Mouse (Mus musculus) embryonic facial prominence, embryonic 11.5 days (tissue): ENCODE data around the gene Plod3. TPM values are rescaled to one million over a fixed set of nuclear protein-coding genes. Genes with fewer than 3 reads are reported as not detected.

Experiments used
- ATAC-seq: fragments of 200-750 bp; cut with Nextera tagmentation; replicated peaks from 2 replicates; pipeline ENCODE4 v1.8.0; 2017; ENCODE audit warnings: low read depth; ENCODE audit not compliant: insufficient number of reproducible peaks, low FRiP score, low TSS enrichment
- DNase-seq: peaks from one replicate; pipeline ENCODE4 v3.0.0-alpha.2; 2015; ENCODE audit warnings: low spot score
- H3K27ac ChIP-seq: fragments of 300-500 bp; sonication (generic); replicated peaks from 2 replicates; pipeline ENCODE4 v1.5.1; 2014; ENCODE audit warnings: mild to moderate bottlenecking, low read depth, low read length, control low read depth
- H3K27me3 ChIP-seq: fragments of 300-500 bp; sonication (generic); 2 replicates; pipeline ENCODE4 v1.6.1; 2014; ENCODE audit warnings: mild to moderate bottlenecking, low read length, moderate library complexity, mixed read lengths; ENCODE audit not compliant: control insufficient read depth, insufficient read depth
- H3K36me3 ChIP-seq: fragments of 300-500 bp; sonication (generic); replicated peaks from 2 replicates; pipeline ENCODE4 v1.6.1; 2014; ENCODE audit warnings: low read depth, mild to moderate bottlenecking, low read length, moderate library complexity, mixed read lengths; ENCODE audit not compliant: control insufficient read depth, insufficient read depth
- H3K4me1 ChIP-seq: fragments of 300-500 bp; sonication (generic); 2 replicates; pipeline ENCODE4 v1.6.1; 2014; ENCODE audit warnings: low read length, mixed read lengths; ENCODE audit not compliant: control insufficient read depth, insufficient read depth
- H3K4me2 ChIP-seq: fragments of 300-500 bp; sonication (generic); 2 replicates; pipeline ENCODE4 v1.6.1; 2014; ENCODE audit warnings: low read depth, mild to moderate bottlenecking, control low read depth, low read length, moderate library complexity
- H3K4me3 ChIP-seq: fragments of 300-500 bp; sonication (generic); 2 replicates; pipeline ENCODE4 v1.5.1; 2014; ENCODE audit warnings: low read depth, low read length, control low read depth
- H3K9ac ChIP-seq: fragments of 300-500 bp; sonication (generic); replicated peaks from 2 replicates; pipeline ENCODE4 v1.6.1; 2014; ENCODE audit warnings: mild to moderate bottlenecking, control low read depth, low read length
- H3K9me3 ChIP-seq: fragments of 300-500 bp; sonication (generic); replicated peaks from 2 replicates; pipeline ENCODE4 v1.6.1; 2016; ENCODE audit warnings: mild to moderate bottlenecking, low read length, inconsistent platforms, mixed read lengths; ENCODE audit not compliant: control insufficient read depth
- WGBS: fragments of 180-500 bp; shearing (Covaris S2); extraction: QIAGEN DNeasy Blood & Tissue Kit; methylation state at CpG from one replicate; pipeline ENCODE4 v1.1.7; 2014; 5-methylcytosine and 5-hydroxymethylcytosine counted together
- polyA plus RNA-seq: library from polyadenylated mRNA; unstranded; fragments of >200 nt; fragmentation: Nextera tagmentation; extraction: Ambion mirVana; gene quantifications from 2 replicates; pipeline ENCODE4 v1.2.1, GENCODE M21; 2014

Plod3 gene
- polyA plus RNA-seq, 1 experiment from 2014 or later: 23.1 TPM

DNA sequence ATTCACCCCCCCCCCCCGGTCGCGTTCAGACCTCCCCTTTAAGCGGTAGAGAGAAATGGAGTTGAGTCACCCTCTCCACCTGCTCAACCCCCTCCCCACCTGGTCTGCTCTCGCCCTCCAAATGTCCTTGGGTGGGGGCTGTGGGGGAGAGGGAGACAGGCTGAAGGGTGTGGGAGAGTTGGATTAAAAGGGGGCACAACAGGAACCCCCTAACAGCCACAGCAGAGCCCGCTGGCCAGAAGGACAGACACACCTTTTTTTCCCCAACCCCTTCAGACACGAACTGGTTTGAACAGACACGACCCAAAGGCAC is 42.4 kb downstream of the Plod3 start:
- no peaks in the 10 kb centered on the region for H3K36me3 ChIP-seq
- 1% methylated on average over 8 of the region's 8 CpGs for WGBS
- H3K27ac ChIP-seq: no peak overlapping the region
- no peaks in the 10 kb centered on the region for H3K9me3 ChIP-seq
- no peak overlapping the region; the same call in 1 of the 2 replicates for H3K4me3 ChIP-seq
- no peak for ATAC-seq
- DNase-seq: no peak
- H3K4me1 ChIP-seq: peaks cover 11% of the 10 kb centered on the region; the same call in 1 of the 2 replicates
- H3K9ac ChIP-seq: no peak overlapping the region
- H3K27me3 ChIP-seq: peaks cover 64% of the 10 kb centered on the region
- peak overlapping the region; percentile 35; the same call in 1 of the 2 replicates for H3K4me2 ChIP-seq

DNA sequence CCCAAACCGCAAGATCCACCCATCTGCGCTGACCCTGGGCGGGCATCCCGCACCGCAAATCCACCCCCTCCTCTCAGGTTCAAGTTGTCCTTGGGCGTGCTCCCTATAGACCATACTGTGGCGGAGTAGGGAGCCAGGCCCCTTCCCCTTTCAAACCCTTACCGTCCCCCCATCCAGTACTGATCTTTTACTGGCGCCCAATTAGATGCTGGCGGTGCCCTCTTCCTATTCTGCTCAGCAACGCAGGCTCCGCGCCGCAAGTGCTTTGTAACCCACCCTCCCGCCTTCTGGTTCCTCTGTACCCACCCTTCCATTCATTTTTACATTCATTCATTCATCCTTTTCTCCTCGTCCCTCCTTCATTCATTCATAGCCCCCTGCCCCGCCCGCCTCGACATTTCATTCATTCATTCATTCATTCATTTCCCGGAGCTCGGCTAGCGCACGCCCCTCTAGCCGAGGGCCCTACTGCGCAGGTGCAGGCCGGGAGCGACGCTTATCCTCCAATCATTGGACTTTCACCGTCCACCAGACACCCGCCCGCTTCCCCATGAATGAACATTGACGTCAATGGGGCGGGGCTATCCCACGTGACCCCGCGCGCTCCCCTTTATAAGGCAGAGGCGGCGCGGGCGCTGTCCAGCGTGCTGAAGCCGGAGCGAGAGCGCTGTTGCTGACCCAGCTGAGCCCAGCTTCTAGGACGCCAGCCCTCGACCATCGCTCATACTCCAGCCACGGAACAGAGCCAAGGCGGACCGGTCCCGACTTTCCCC is 43.0 kb downstream of the Plod3 start:
- peak; percentile 98 for DNase-seq
- Histone ChIP-seq H3K4me3 (peak overlapping the region; percentile 16), H3K9me3 (no peaks in the 10 kb centered on the region), H3K27ac (no peak overlapping the region), H3K4me2 (peak overlapping the region; percentile 35), H3K36me3 (no peaks in the 10 kb centered on the region), H3K27me3 (peaks cover 60% of the 10 kb centered on the region), H3K4me1 (peaks cover 11% of the 10 kb centered on the region; the same call in 1 of the 2 replicates), H3K9ac (no peak overlapping the region)
- under 1% methylated on average over 52 of the region's 52 CpGs for WGBS
- peak; percentile 27; the same call in 1 of the 2 replicates for ATAC-seq

DNA sequence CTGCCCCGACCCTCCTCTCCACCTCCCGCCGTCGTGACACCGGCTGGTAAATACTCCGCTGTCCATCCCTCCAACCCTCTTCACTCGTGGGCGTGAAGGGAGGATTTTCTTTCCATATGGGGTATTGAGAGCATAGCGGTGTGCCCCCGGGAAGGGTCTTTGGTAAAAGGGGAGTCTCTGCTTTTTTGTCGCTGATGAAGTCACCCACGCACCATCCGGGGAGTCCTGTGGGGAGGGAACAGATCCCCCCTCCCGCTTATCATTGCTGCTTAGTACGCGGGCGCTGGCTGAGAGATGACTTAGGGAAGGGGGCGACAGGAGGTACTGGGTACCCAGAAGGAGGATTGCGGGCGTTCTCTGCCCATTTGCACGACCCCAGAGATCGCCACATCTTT is 43.6 kb downstream of the Plod3 start:
- ATAC-seq (no peak), DNase-seq (no peak)
- H3K9ac ChIP-seq: no peak overlapping the region
- H3K9me3 ChIP-seq: no peaks in the 10 kb centered on the region
- WGBS: 14% methylated on average over 22 of the region's 22 CpGs
- no peaks in the 10 kb centered on the region for H3K36me3 ChIP-seq
- H3K27ac ChIP-seq: no peak overlapping the region
- H3K4me3 ChIP-seq: peak overlapping the region; percentile 16
- peaks cover 11% of the 10 kb centered on the region; the same call in 1 of the 2 replicates for H3K4me1 ChIP-seq
- H3K27me3 ChIP-seq: peaks cover 56% of the 10 kb centered on the region
- peak overlapping the region; percentile 35 for H3K4me2 ChIP-seq

DNA sequence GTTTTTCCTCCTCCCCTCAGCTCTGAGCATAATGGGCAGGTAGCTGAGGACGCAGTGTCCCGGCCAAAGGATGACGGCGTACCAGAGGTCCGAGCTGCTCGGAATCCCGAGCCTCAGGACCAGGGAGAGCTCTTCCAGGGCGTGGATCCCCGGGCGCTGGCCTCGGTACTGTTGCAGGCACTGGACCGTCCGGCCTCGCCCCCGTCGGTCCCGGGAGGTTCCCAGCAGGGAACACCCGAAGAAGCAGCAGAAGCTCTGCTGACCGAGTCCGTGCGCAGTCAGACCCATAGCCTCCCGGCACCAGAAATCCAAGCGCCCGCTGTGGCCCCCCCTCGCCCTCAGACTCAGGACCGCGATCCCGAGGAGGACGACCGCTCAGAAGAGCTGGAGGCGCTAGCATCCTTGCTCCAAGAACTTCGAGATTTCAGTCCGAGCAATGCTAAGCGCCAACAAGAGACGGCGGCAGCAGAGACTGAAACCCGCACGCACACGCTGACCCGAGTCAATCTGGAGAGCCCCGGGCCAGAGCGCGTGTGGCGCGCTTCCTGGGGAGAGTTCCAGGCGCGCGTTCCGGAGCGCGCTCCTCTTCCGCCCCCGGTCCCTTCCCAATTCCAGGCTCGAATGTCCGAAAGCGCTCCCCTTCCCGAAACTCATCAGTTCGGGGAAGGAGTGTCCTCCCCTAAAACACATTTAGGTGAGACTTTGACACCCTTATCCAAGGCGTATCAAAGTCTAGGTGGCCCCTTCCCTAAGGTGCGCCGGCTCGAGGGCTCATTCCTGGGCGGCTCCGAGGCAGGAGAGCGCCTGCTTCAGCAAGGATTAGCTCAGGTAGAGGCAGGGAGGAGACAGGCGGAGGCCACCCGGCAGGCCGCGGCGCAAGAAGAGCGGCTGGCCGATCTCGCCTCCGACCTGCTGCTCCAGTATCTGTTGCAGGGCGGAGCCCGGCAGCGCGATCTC is 44.5 kb downstream of the Plod3 start:
- DNase-seq: peak; percentile 56
- ATAC-seq: no peak
- Histone ChIP-seq H3K27me3 (peaks cover 47% of the 10 kb centered on the region), H3K4me2 (peak overlapping the region; percentile 97), H3K4me1 (peaks cover 11% of the 10 kb centered on the region; the same call in 1 of the 2 replicates), H3K4me3 (peak overlapping the region; percentile 36), H3K27ac (no peak overlapping the region), H3K9ac (no peak overlapping the region), H3K36me3 (no peaks in the 10 kb centered on the region; the same call in 1 of the 2 replicates), H3K9me3 (no peaks in the 10 kb centered on the region)
- WGBS: under 1% methylated on average over 77 of the region's 78 CpGs

DNA sequence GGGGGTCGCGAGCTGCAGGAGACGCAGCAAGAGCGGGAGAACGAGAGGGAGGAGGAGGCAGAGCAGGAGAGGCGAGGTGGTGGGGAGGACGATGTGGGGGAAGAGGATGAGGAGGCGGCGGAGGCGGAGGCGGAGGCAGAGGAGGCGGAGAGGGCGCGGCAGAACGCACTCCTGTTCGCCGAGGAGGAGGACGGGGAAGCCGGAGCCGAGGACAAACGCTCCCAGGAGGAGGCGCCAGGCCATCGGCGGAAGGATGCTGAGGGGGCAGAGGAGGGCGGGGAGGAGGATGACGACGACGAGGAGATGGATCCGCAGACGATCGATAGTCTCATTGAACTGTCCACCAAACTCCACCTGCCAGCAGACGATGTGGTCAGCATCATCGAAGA is 45.2 kb downstream of the Plod3 start:
- no peak overlapping the region for H3K27ac ChIP-seq
- H3K9ac ChIP-seq: no peak overlapping the region

DNA sequence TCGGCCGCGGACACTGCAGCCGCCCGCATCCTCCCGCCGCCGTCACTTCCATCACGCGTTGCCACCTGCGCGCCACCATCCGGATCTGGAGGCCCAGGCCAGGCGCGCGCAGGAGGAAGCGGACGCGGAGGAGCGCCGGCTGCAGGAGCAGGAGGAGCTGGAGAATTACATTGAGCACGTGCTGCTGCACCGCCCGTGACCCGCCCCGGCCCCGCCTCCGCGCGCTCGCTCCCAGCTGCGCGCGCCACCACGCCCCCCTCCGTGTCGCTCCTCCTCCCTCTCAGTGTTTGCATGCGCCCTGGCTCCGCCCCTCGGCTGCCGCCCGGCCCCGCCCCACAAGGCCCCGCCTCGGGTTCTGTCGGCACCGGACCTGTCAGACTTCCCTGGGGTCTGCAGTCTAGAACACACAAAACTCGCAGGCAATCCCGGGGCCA is 45.8 kb downstream of the Plod3 start:
- Histone ChIP-seq H3K4me1 (peaks cover 11% of the 10 kb centered on the region; the same call in 1 of the 2 replicates), H3K36me3 (no peaks in the 10 kb centered on the region; the same call in 1 of the 2 replicates), H3K4me3 (peak overlapping the region; percentile 36), H3K9me3 (no peaks in the 10 kb centered on the region), H3K9ac (no peak overlapping the region; the same call in 1 of the 2 replicates), H3K4me2 (peak overlapping the region; percentile 97), H3K27me3 (peaks cover 41% of the 10 kb centered on the region), H3K27ac (no peak overlapping the region)
- 0% methylated on average over 46 of the region's 49 CpGs for WGBS
- ATAC-seq (peak; percentile 40; the same call in 1 of the 2 replicates), DNase-seq (peak; percentile 90)

More for the DNA sequence above, 45.2 kb downstream of the Plod3 start:
- Histone ChIP-seq H3K4me1 (peaks cover 11% of the 10 kb centered on the region; the same call in 1 of the 2 replicates), H3K27me3 (peaks cover 43% of the 10 kb centered on the region), H3K36me3 (no peaks in the 10 kb centered on the region; the same call in 1 of the 2 replicates), H3K9me3 (no peaks in the 10 kb centered on the region), H3K4me3 (peak overlapping the region; percentile 36), H3K4me2 (peak overlapping the region; percentile 97)
- DNase-seq (peak; percentile 15), ATAC-seq (no peak)
- WGBS: under 1% methylated on average over 32 of the region's 33 CpGs

DNA sequence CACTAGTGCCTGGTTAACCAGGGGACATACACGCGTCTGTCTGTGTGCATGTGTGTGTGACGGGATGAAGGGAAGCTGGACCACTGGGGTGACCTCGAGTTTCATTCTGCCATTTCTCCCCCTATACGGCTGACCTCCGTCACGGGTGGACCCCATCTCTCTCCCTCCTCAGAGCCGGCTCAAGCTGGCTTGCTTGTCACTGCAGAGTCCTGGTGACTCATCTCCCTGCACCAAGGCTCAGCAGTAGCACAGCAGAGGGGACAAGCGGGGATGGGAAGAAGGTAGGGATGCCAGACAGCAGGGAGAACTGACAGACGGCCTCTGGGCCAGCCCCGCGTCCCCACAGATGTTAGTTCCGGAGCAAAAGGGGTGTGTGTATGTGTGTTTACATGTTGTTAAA is 49.4 kb downstream of the Plod3 start:
- no peak for DNase-seq
- Histone ChIP-seq H3K27me3 (peaks cover 12% of the 10 kb centered on the region), H3K4me1 (peaks cover 9% of the 10 kb centered on the region; the same call in 1 of the 2 replicates), H3K4me2 (no peak overlapping the region), H3K27ac (no peak overlapping the region), H3K36me3 (no peaks in the 10 kb centered on the region; the same call in none of the 2 replicates), H3K9me3 (no peaks in the 10 kb centered on the region), H3K9ac (no peak overlapping the region), H3K4me3 (no peak overlapping the region)
- 91% methylated on average over 13 of the region's 13 CpGs for WGBS
- ATAC-seq: no peak
